Mouse (Mus musculus) bone marrow macrophage, adult 2 months (primary cell): ENCODE results near the gene Ddx19a.

ENCODE experiments used
- CTCF ChIP-seq: IDR thresholded peaks from 2 replicates; pipeline ENCODE4 v1.5.1; 2012; ENCODE audit warnings: low read depth, mild to moderate bottlenecking, low read length, moderate library complexity
- POLR2A ChIP-seq: IDR thresholded peaks from 2 replicates; pipeline ENCODE4 v1.6.1; 2012; ENCODE audit warnings: mild to moderate bottlenecking, low read depth, low read length, borderline replicate concordance

DNA sequence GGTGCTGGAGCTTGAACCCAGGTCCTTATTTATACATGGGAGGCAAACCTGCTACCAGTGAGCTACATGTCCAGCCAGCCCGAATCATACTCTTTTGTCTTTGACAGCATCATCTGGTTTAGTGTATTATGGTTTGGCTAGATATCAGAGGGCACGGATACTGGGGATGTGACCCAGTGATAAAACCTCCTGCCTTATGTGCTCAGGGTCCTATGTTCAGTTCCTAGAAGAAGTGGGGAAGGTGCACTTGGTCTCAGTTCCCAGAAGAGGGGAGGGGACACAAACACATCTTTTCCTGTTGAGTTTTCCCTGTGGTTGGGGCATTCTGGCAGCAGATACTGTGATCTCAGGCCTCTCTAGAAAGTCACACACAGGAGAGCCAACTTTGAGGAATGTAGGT, 64.3 kb downstream of the Ddx19a start:
- TF ChIP-seq CTCF (no peak), POLR2A (no peak)
